Comparison of ENCODE assay signal across 7 mouse cellular contexts in the genomic region with DNA sequence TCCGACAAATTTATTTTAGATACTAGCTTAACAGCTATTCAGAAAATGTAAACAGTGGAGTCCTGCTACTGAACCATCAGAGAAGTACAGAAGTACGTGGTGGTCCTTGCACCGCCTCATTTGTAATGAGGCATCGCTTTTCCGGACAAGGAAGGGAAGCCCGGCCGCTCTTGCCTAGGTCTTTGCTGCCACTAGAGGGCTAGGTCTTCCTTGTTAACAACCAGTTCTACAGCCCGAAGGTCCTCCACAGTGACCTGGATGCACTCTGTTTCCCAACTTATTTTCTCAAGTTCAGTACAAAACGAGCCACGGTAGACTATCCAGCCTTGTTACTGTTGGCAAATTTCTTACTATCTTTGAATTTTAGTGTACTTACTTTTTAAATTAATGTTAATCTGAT. TPM values are rescaled to one million over a fixed set of nuclear protein-coding genes. Genes with fewer than 3 reads are reported as not detected.
A peak's percentile ranks its signal among the peaks of the same experiment; 100 is the strongest.
DNase-seq lines count a peak whose midpoint lies in the region; ATAC-seq lines count a peak whose summit lies in the region.

No protein-coding gene starts in this region.

- WGBS in limb, embryonic 11.5 days = 33% methylated on average over 10 of the region's 10 CpGs
- WGBS in limb, embryonic 10.5 days = 32% methylated on average over 10 of the region's 10 CpGs
- WGBS in midbrain, embryonic 14.5 days = 34% methylated on average over 10 of the region's 10 CpGs

- no peak overlapping the region for H3K4me2 ChIP-seq in limb, embryonic 11.5 days (ENCODE audit: low read depth, severe bottlenecking)
- H3K4me2 ChIP-seq in midbrain, embryonic 14.5 days (ENCODE audit: low read length) = no peak overlapping the region

- ATAC-seq in limb, embryonic 11.5 days (ENCODE audit: insufficient number of reproducible peaks, low FRiP score, low TSS enrichment, low read depth) = no peak
- ATAC-seq in midbrain, embryonic 14.5 days (ENCODE audit: low FRiP score, low TSS enrichment) = no peak

- peak; percentile 64 for DNase-seq in limb, embryonic 11.5 days (ENCODE audit: low spot score)
- DNase-seq in limb, embryonic 10.5 days (ENCODE audit: low spot score) = no peak
- DNase-seq in T-cell, adult 2 months (ENCODE audit: low spot score) = peak; percentile 36
- DNase-seq in embryo, embryonic 9.5 days (ENCODE audit: extremely low spot score) = peak; percentile 49
- peak; percentile 69 for DNase-seq in kidney, postnatal 10 days
- peak; percentile 80 for DNase-seq in midbrain, embryonic 14.5 days
- no peak for DNase-seq in layer of hippocampus, adult 9-10 months (ENCODE audit: low spot score)

- no peaks in the 10 kb centered on the region for H3K9me3 ChIP-seq in limb, embryonic 11.5 days (ENCODE audit: control insufficient read depth, low read length)
- no peaks in the 10 kb centered on the region for H3K9me3 ChIP-seq in limb, embryonic 10.5 days (replicated peaks)
- H3K9me3 ChIP-seq in midbrain, embryonic 14.5 days (ENCODE audit: control insufficient read depth, low read length) = no peaks in the 10 kb centered on the region

- no peak overlapping the region for H3K4me3 ChIP-seq in limb, embryonic 11.5 days (ENCODE audit: low read depth, low read length)
- no peak overlapping the region for H3K4me3 ChIP-seq in limb, embryonic 10.5 days
- H3K4me3 ChIP-seq in midbrain, embryonic 14.5 days (replicated peaks; ENCODE audit: low read depth, low read length) = no peak overlapping the region

- no peaks in the 10 kb centered on the region for H3K36me3 ChIP-seq in limb, embryonic 11.5 days (ENCODE audit: control insufficient read depth, insufficient read depth, low read length)
- peaks cover 20% of the 10 kb centered on the region for H3K36me3 ChIP-seq in limb, embryonic 10.5 days
- H3K36me3 ChIP-seq in midbrain, embryonic 14.5 days (ENCODE audit: control insufficient read depth, insufficient read depth, low read length) = peaks cover 13% of the 10 kb centered on the region; the same call in 1 of the 2 replicates

- H3K27ac ChIP-seq in limb, embryonic 11.5 days (replicated peaks; ENCODE audit: low read depth, low read length) = no peak overlapping the region
- H3K27ac ChIP-seq in limb, embryonic 10.5 days = no peak overlapping the region
- no peak overlapping the region for H3K27ac ChIP-seq in midbrain, embryonic 14.5 days (replicated peaks; ENCODE audit: low read depth, low read length)

- H3K4me1 ChIP-seq in limb, embryonic 11.5 days (ENCODE audit: control insufficient read depth, insufficient read depth, low read length) = no peaks in the 10 kb centered on the region
- no peaks in the 10 kb centered on the region for H3K4me1 ChIP-seq in limb, embryonic 10.5 days
- H3K4me1 ChIP-seq in midbrain, embryonic 14.5 days (ENCODE audit: control insufficient read depth, insufficient read depth, low read length) = no peaks in the 10 kb centered on the region

- H3K9ac ChIP-seq in limb, embryonic 11.5 days (ENCODE audit: low read length) = no peak overlapping the region
- H3K9ac ChIP-seq in midbrain, embryonic 14.5 days (replicated peaks; ENCODE audit: low read length) = no peak overlapping the region

- no peaks in the 10 kb centered on the region for H3K27me3 ChIP-seq in limb, embryonic 11.5 days (ENCODE audit: control insufficient read depth, insufficient read depth, low read length)
- no peaks in the 10 kb centered on the region for H3K27me3 ChIP-seq in limb, embryonic 10.5 days (ENCODE audit: low read depth, poor library complexity, severe bottlenecking)
- no peaks in the 10 kb centered on the region for H3K27me3 ChIP-seq in midbrain, embryonic 14.5 days (ENCODE audit: control insufficient read depth, insufficient read depth, low read length)

RNA-seq across cellular contexts. Expression of a gene that starts 12.9 kb away (rescaled TPM):
- 0.27 and 0.34 TPM in 2 replicates for polyA plus RNA-seq in limb, embryonic 11.5 days (2014; fragmentation: Nextera tagmentation; extraction: Ambion mirVana)
- 0.26 and 0.34 TPM in 2 replicates for polyA plus RNA-seq in limb, embryonic 10.5 days (2016; fragmentation: Nextera tagmentation; extraction: Ambion mirVana)
- 0.37 and 0.46 TPM in 2 replicates for polyA plus RNA-seq in midbrain, embryonic 14.5 days (2014; fragmentation: Nextera tagmentation; extraction: Ambion mirVana)

RNA-seq across cellular contexts. Expression of a gene that starts 32.7 kb away (rescaled TPM):
- 1.6 and 2.0 TPM in 2 replicates for polyA plus RNA-seq in limb, embryonic 11.5 days (2014; fragmentation: Nextera tagmentation; extraction: Ambion mirVana)
- 1.9 and 2.2 TPM in 2 replicates for polyA plus RNA-seq in limb, embryonic 10.5 days (2016; fragmentation: Nextera tagmentation; extraction: Ambion mirVana)
- polyA plus RNA-seq in midbrain, embryonic 14.5 days (2014; fragmentation: Nextera tagmentation; extraction: Ambion mirVana) = 0.28 and 0.78 TPM in 2 replicates

RNA-seq across cellular contexts. Expression of a gene that starts 37.9 kb away (rescaled TPM):
- polyA plus RNA-seq in limb, embryonic 11.5 days (2014; fragmentation: Nextera tagmentation; extraction: Ambion mirVana) = 62.4 and 66.8 TPM in 2 replicates
- polyA plus RNA-seq in limb, embryonic 10.5 days (2016; fragmentation: Nextera tagmentation; extraction: Ambion mirVana) = 68.3 and 69.0 TPM in 2 replicates
- polyA plus RNA-seq in midbrain, embryonic 14.5 days (2014; fragmentation: Nextera tagmentation; extraction: Ambion mirVana) = 54.1 and 75.1 TPM in 2 replicates

Comparison
In these comparisons a context has a peak if more than half of its experiments do, and no peak if none do; other contexts are left out.
1. DNase-seq: peak in limb, embryonic 11.5 days (single experiment), T-cell, adult 2 months (single experiment), embryo, embryonic 9.5 days (single experiment), kidney, postnatal 10 days (single experiment) and midbrain, embryonic 14.5 days (single experiment); none in limb, embryonic 10.5 days (single experiment) and layer of hippocampus, adult 9-10 months (single experiment).